Comparison of ENCODE assay signal across 13 mouse cellular contexts in the genomic region with DNA sequence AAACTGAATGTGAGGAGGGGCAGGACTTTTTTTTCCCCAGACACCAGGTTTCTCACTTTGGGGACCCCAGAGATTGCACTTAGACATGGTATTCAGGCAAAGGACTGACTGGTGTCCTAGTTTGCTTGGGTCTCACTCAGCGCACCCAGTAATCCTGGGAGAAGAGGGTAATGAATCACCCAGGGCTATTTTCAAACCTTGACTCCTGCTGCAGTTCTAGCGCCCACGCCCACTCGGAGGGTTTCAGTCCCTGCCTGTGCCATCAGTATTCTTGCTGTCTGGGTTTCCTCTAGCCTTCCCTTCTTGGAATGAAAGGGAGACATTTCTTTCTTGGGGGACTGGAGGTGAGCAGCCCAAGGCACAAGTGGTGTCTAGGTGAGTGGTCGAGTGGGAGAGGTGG. TPM values are rescaled to one million over a fixed set of nuclear protein-coding genes. Genes with fewer than 3 reads are reported as not detected.
DNase-seq lines count a peak whose midpoint lies in the region; ATAC-seq and TF ChIP-seq lines count a peak whose summit lies in the region.
"Had no signal": no experiment of that assay in that cellular context is flagged by ENCODE, and none has a peak within 500 bp of the region (broad histone marks: within the 10 kb centered on the region; RNA-seq: fewer than 3 reads in every experiment).

No protein-coding gene starts in this region.

- H3K27me3 ChIP-seq in limb, embryonic 13.5 days: peaks cover 80% of the 10 kb centered on the region

- no peak for TF ChIP-seq CTCF in layer of hippocampus, adult 2 months (conservative IDR thresholded peaks at IDR 0.05)
- no peak for TF ChIP-seq CTCF in bone marrow, adult 2 months (IDR thresholded peaks at IDR 0.05; ENCODE audit: control insufficient read depth, insufficient read depth, low read length)

- peak; percentile 58 for ATAC-seq in frontal cortex, adult (ENCODE audit: low TSS enrichment)
- no peak for ATAC-seq in limb, embryonic 13.5 days (ENCODE audit: low FRiP score, low read depth)
- ATAC-seq: activated CD4-positive, CD25-positive, alpha-beta regulatory T cell, adult 4 months had no signal

- H3K4me2 ChIP-seq in limb, embryonic 13.5 days (replicated peaks): peak overlapping the region; percentile 81

- no peaks in the 10 kb centered on the region; the same call in 1 of the 2 replicates for H3K4me1 ChIP-seq in bone marrow, adult 2 months (ENCODE audit: control insufficient read depth, insufficient read depth, low read length)
- peaks cover 5% of the 10 kb centered on the region; the same call in 1 of the 2 replicates for H3K4me1 ChIP-seq in limb, embryonic 13.5 days
- H3K4me1 ChIP-seq: stomach, embryonic 15.5 days had no signal

- DNase-seq in frontal cortex, postnatal 25 days (ENCODE audit: low spot score in 2 of 2): no peak
- no peak for DNase-seq in layer of hippocampus, adult 2 months (ENCODE audit: low spot score in 2 of 2)
- DNase-seq in layer of hippocampus, postnatal 14 days (ENCODE audit: low spot score in 2 of 2): no peak
- DNase-seq in testis, postnatal 10 days (ENCODE audit: low spot score): no peak
- no peak for DNase-seq in left cerebral cortex, adult 8-10 months (ENCODE audit: low spot score in 2 of 2)
- DNase-seq: gastrocnemius, postnatal 25 days; layer of hippocampus, postnatal 36 days had no signal

- H3K36me3 ChIP-seq in limb, embryonic 13.5 days: no peaks in the 10 kb centered on the region
- H3K36me3 ChIP-seq: stomach, embryonic 15.5 days had no signal

- H3K4me3 ChIP-seq in layer of hippocampus, adult 2 months: peak overlapping the region; percentile 59
- peak overlapping the region; percentile 3 for H3K4me3 ChIP-seq in bone marrow, adult 2 months (replicated peaks; ENCODE audit: control insufficient read depth, low read depth, low read length)
- peak overlapping the region; percentile 50; the same call in 1 of the 2 replicates for H3K4me3 ChIP-seq in limb, embryonic 13.5 days

- WGBS in bone marrow, adult 2 months: 85% methylated on average over 5 of the region's 5 CpGs
- WGBS in limb, embryonic 13.5 days: 74% methylated on average over 5 of the region's 5 CpGs

- TF ChIP-seq POLR2A in bone marrow, adult 2 months (IDR thresholded peaks at IDR 0.05; ENCODE audit: borderline replicate concordance, control insufficient read depth, low read depth, low read length): no peak

- H3K9me3 ChIP-seq in limb, embryonic 13.5 days: no peaks in the 10 kb centered on the region
- H3K9me3 ChIP-seq: stomach, embryonic 15.5 days had no signal

- H3K9ac ChIP-seq in limb, embryonic 13.5 days: no peak overlapping the region

- no peak overlapping the region for H3K27ac ChIP-seq in layer of hippocampus, adult 2 months
- no peak overlapping the region for H3K27ac ChIP-seq in bone marrow, adult 2 months (ENCODE audit: control insufficient read depth, insufficient read depth, low read depth, low read length, poor library complexity)
- H3K27ac ChIP-seq in limb, embryonic 13.5 days: no peak overlapping the region
- H3K27ac ChIP-seq: stomach, embryonic 15.5 days had no signal

RNA-seq across cellular contexts. Expression of a gene that starts 40.7 kb away (rescaled TPM):
- 1 to 10 TPM; 7.6 to 9.0 TPM for total RNA-seq in layer of hippocampus, adult 2 months (2021)
- total RNA-seq in layer of hippocampus, postnatal 14 days (2021): 1 to 10 TPM; 7.9 to 9.1 TPM
- 5.1 and 6.2 TPM in 2 replicates for polyA plus RNA-seq in bone marrow, adult 2 months (2011; ENCODE audit: insufficient read depth, insufficient read length, low replicate concordance, missing spikeins)
- polyA plus RNA-seq in limb, embryonic 13.5 days (2015; fragmentation: Nextera tagmentation; extraction: Ambion mirVana): 6.9 and 7.1 TPM in 2 replicates
- total RNA-seq in left cerebral cortex, adult 8-10 months (2022): 10 to 100 TPM; 23.7 to 28.2 (median 25.4) TPM
- polyA plus RNA-seq: C2C12 had no signal

Comparison
In these comparisons a context has a peak if more than half of its experiments do, and no peak if none do; other contexts are left out.
1. H3K4me3 ChIP-seq: peak in every context shown above with its lines; median percentile 59 in layer of hippocampus, adult 2 months; 50 in limb, embryonic 13.5 days; 3 in bone marrow, adult 2 months.